Mouse (Mus musculus): ENCODE measurements around the gene Phyhd1.

The Phyhd1 gene

DNA sequence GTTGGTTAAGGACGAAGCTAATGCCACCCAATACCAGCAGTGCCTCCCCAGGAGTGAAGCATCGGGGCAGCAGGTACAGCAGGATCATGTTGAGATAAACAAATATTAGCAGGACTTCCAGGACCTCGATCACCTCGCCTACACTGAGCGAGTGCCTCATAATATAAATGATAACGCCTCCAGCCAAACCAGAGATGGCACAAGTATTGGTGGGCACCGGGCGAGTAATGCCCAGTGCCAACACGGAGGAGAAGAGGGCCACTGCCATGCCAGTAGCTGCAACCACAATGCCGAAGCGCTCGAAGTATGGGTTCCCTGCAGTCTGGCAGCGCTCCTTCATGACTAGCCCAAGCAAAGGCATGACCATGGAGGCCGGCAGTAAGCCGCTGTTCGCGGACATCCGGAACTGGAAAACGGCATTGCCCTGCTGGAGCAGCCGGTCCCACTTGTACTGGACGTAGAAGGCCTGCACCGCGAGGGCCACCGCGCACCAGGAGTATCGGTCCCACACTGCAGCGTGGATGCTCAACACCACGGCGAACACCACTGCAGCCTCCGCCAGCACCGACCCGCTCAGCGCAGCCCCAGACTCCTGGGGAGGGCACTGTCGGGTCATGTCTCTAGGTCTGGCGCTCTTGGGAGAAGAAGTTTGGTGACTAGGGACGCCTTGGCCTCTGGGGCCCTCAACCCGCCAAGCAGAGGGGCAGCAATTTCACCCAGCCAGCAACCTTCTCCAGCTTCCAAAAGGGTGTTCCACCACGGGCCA is 19.6 kb downstream of the Phyhd1 start:
- peak; percentile 24 for DNase-seq (ENCODE audit: low spot score)

GRCm38 (mm10) chr2:30286192-30287026 is 20.4 kb downstream of the Phyhd1 start, which contains the start of the genes Dolk and Nup188:
Gene Dolk (minus strand): TSS chr2:30286334.
Gene Nup188 (plus strand): TSS chr2:30286397.
- DNase-seq (ENCODE audit: low spot score), result peak; percentile 95

- peak; percentile 52 for DNase-seq (ENCODE audit: low spot score)
Measured at GRCm38 (mm10) chr2:30287027-30287373, 21.0 kb downstream of the Phyhd1 start.

DNA sequence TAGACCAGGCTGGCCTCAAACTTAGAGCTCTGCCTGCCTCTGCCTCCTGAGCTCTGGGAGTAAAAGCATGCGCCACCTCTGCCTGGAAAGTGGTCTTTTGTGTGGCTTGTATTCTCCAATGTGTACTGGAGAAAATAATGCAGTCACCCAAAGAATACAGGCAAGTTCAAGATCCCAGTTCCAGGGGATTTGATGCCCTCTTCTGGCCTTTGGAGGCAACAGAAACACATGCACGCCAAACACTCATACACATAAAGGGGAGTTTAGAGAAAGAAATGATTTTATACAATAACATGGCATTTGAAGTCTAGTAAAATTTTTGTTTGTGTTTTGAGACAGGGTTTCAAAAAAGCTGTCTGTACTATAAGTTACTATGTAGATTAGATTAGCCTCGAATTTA is 33.5 kb downstream of the Phyhd1 start:
- DNase-seq (ENCODE audit: low spot score), result no peak

GRCm38 (mm10) chr2:30299966-30300365 is 34.0 kb downstream of the Phyhd1 start:
- DNase-seq (ENCODE audit: low spot score), result no peak

DNA sequence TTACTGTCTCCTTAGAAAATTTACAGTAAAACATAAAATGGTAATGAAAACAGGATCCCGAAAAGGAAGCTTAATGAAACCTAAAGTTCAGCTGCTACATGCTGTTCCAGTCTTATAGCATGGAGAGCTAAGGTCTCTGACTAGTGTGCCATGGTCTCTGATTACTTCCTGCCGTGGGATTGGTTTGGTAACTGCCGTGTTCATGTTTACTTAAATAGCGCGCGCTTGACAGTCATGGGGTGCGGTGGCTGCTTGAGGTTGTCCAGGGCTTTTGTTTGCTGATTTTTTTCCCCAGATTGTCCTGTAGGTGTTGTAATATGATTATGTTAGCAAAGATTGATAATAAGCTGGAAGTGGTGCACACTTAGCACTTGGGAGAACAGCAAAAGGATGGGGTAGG is 40.1 kb downstream of the Phyhd1 start:
- DNase-seq (ENCODE audit: low spot score), result no peak

- DNase-seq (ENCODE audit: low spot score), result no peak
Measured at GRCm38 (mm10) chr2:30309351-30309750, 43.3 kb downstream of the Phyhd1 start.

GRCm38 (mm10) chr2:30311481-30311880 is 45.5 kb downstream of the Phyhd1 start:
- no peak for DNase-seq (ENCODE audit: low spot score)

DNA sequence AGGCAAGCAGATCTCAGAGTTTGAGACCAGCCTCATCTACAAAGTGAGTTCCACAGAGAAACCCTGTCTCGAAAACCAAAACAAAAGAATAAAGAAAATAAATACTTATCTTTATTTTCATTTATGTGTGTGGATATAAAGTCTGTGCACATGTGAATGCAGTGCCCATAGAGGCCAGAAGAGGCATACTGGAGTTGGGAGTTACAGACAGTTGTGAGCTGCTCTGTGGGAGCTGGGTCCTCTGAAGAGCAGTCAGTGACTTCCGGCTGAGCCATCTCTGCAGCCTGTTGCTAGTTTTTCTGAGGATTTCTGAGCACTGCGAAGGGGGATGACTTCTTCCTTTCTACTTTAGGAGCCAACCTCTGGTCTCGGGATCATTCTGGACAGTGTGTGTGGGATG is 50.1 kb downstream of the Phyhd1 start:
- DNase-seq (ENCODE audit: low spot score), result no peak

DNA sequence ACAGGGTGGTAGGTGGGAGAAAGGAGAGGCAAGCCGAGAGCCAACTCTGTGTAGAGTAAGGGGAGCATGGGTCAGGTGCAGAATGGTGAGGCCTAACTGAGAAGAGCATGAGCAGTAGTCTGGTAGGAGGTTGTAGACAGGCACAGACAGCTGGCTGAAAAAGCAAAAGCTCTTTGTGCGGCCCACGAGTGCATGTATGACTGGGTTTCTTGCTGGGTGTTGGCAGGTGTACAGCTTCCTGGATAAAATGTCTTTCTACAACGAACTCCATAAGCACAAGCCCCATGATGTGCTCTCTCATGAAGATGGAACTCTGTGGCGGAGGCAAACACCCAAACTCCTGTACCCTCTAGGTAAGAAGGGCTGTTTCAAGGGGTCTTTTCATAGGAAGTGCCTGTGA is 51.0 kb downstream of the Phyhd1 start:
- no peak for DNase-seq (ENCODE audit: low spot score)

- DNase-seq (ENCODE audit: low spot score), result no peak
Measured at GRCm38 (mm10) chr2:30319260-30319659, 53.3 kb downstream of the Phyhd1 start.

DNA sequence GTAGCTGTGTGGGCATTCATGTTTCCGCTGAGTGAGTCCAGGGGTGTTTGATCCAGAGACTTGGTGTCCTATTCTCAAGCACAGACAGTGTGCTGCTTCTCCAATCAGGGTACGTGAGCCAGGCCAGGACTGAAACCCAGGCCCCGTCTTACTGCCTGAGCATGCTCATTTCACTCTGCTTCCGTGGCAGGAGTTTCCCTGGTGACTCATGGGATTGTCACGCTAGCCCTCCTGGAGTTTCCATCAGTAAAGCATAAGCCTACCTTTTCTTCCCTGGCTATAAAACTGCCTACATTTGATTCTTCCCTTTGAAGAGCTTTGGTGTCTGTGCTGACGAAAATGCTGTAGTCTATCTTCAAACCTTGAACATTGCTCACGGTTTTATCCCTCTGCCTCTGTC is 57.1 kb downstream of the Phyhd1 start:
- no peak for DNase-seq (ENCODE audit: low spot score)

GRCm38 (mm10) chr2:30325296-30325695 is 59.3 kb downstream of the Phyhd1 start:
- DNase-seq (ENCODE audit: low spot score), result no peak

GRCm38 (mm10) chr2:30327276-30327675 is 61.3 kb downstream of the Phyhd1 start:
- no peak for DNase-seq (ENCODE audit: low spot score)

- DNase-seq (ENCODE audit: low spot score), result no peak
Measured at GRCm38 (mm10) chr2:30328791-30329190, 62.8 kb downstream of the Phyhd1 start.

Data from MN1 (cell line).